Mouse (Mus musculus) stomach, postnatal 0 days (tissue): Measurements from ENCODE around the gene Ogfod3.

Source experiments
- CTCF ChIP-seq: IDR thresholded peaks from 2 replicates; pipeline ENCODE4 v1.5.1; 2016; ENCODE audit warnings: antibody characterized with exemption, low read depth, mild to moderate bottlenecking, moderate library complexity
- EP300 ChIP-seq: optimal IDR thresholded peaks from 2 replicates; pipeline ENCODE3; 2016; ENCODE audit warnings: antibody characterized with exemption

DNA sequence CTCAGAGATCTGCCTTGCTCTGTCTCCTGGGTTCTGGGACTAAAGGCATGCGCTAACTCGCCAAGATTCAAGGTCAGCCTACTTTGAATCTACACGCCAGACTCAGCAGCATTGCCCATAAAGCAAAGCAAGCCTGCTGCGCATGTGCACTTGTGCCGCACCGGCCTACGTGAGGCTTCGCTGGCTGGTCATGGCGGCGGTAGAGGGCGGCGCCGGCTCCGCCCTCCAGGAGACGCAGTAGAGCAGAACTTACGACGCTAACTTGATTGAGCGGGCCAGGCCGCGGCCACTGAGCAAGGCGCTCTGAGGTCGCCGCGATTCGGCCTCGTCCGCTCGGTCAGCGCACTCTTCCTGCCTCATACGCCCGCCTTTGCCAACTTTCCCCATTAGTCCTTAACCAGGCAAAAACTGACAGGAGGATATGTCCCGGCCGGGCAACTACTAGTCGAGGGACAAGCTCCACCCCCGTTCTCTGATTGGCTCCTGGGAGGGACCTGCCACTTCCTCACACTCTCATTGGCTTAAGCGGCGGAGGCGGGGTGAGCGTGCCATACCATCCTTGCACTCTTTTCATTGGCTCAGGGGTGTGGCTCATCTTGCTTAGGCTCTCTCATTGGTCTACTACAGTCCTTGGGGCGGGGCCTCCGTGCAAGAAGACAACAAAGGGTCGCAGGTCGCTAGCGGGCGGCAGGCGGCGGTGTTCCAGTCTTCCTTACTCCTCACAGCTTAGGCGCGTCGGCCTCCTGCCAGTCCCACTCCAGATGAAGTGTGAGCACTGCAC lies 32.2 kb upstream of the Ogfod3 start, which contains the start of gene Narf:
- peak; percentile 41 for TF ChIP-seq EP300
- peak; percentile 82 for TF ChIP-seq CTCF
